Mouse (Mus musculus) lung, postnatal 25 days (tissue): ENCODE measurements around the gene Cnot11.
A peak's percentile ranks its signal among the peaks of the same experiment; 100 is the strongest.
"Not testable (repeated sequence)": the region's sequence is repeated elsewhere in the genome, so short reads cannot be mapped to it uniquely, and the experiment has no call there.

ENCODE experiments used
- DNase-seq: peaks from one replicate; pipeline ENCODE4 v3.0.0; 2022; ENCODE audit warnings: low spot score

The Cnot11 gene

GRCm38 (mm10) chr1:39579139-39579538 lies 44.3 kb downstream of the Cnot11 start:
- DNase-seq: peak; percentile 46

- no peak for DNase-seq
These were observed 46.4 kb downstream of the Cnot11 start for GRCm38 (mm10) chr1:39581215-39581614.

- DNase-seq: no peak
These were observed 48.4 kb downstream of the Cnot11 start for GRCm38 (mm10) chr1:39583173-39583572.

DNA sequence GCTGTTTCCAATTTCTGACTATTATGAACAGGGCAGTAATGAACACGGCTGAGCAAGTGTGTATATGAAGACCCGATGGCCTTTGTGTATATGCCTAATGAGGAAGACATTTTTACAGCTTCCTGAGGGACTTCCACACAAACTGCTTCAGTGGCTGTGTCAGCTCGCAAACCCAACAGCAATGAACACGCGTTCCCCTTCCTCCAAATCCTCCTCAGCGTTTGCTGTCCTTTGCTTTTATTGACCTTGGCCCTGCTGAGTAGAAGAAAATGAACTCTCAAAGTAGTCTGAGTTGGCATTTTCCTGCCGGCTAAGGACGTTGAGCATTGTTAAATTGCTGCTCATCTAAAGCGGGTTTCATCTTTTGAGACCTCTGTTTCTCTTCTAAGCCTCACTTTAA lies 50.6 kb downstream of the Cnot11 start:
- DNase-seq: no peak

DNA sequence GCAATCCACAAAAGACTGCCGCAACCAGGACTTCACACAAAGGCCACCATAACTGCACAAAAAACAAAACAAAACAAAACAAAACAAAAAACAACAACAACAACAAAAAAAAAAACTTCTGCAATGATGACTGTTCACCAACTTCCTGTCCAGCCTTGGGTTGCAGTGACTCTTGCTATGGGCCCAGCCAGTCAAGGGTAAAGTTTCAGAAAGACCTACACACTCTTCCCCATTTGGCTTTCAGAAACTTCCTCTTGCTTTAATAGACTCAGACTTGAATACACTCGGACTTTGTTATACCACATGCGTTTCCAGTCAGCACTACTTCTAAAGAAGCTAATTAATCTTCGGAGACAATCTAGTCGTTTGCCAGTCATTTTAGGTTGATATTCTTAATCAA lies 55.4 kb downstream of the Cnot11 start:
- no peak for DNase-seq

- not testable (repeated sequence) for DNase-seq
These were observed 56.8 kb downstream of the Cnot11 start for GRCm38 (mm10) chr1:39591557-39591956.

DNA sequence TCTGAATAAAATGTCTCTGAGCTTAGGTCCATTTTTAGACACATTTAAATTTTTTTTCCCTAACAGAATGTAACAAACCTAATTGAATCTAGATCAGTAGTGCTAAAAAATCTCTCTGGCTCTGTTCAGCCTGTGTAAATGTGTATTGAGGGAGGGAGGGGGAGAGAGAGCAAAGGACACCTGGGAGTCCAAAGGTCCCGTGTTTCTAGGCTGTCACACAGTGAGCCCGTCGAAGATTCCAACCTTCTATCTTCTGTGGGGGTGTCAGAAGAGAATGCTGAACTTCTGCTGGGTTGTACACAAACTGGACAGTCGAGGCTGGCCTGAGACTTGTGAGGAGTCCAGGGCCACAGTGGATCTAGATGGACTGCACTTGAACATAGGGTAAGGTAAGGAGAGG lies 57.3 kb downstream of the Cnot11 start:
- no peak for DNase-seq

DNA sequence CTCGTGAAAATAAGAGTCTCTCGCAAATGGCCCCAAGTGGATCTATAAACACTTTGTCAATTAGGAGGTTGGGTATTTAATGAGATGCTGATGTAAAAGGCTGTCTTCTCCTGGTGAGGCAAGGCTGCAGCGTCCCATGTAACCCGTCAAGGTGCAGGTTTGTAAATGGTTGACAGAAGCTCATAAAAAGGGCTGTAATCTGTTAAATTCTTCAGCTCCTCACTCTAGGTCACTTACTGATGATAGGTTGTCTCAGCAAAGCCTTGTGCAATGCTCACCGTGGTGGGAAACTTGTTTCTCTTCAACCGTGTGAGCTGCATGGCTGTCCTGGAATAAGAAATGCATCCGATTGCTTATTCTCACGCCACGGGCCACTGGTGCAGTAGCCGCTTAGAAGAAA lies 59.0 kb downstream of the Cnot11 start:
- no peak for DNase-seq
